Mouse (Mus musculus) MEL-GATA-1-ER (cell line): ENCODE data around the gene Dnajb5.
"Not testable (repeated sequence)": the region's sequence is repeated elsewhere in the genome, so short reads cannot be mapped to it uniquely, and the experiment has no call there.

Experiments used
- DNase-seq: peaks from one replicate; pipeline ENCODE4 v3.0.0-alpha.2; 2012; ENCODE audit warnings: low read depth; ENCODE audit errors: extremely low read depth

Dnajb5 gene

GRCm38 (mm10) chr4:42965039-42965719 is 15.6 kb downstream of the Dnajb5 start:
- peak; percentile 72 for DNase-seq

DNA sequence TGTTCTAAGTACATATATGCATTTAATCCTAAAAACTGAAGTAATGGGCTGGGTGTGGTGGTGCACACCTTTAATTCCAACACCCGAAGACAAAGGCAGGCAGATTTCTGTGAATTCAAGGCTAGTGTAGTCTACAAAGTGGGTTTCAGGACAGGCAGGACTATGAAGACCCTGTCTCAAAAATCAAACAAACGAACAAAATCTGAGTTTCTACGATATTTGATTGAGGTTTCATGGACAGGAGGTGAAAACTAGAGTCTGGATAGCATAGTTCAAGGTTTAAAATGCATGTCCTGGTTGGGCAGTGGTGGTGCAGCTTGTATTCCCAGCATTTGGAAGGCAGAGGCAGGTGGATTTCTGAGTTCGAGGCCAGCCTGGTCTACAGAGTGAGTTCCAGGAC is 19.7 kb downstream of the Dnajb5 start, which contains the start of gene 1700022I11Rik:
1700022I11Rik (plus strand) TSS at position 301 of the 400 bp plus-strand sequence.
- DNase-seq, result no peak

DNA sequence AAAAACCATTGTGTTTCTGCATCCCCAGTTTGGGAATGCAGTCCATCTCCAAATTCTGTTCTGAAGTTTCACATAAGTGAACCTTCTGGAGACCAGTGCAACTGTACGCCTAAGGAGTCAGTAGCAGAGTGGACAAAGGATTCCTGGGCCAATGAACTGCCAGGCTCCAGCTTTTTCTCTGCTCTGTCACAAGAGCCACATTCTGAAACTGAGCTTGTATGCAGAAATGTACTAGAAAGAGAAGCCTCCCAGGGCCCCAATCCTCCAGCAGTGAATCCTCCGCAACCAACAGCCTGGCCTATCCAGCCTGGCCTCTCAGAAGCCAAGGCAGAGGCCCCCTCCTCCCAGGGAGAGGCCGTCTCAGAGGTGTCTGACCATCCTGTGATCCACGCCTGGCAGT is 23.3 kb downstream of the Dnajb5 start:
- no peak for DNase-seq

GRCm38 (mm10) chr4:42973868-42974267 is 24.3 kb downstream of the Dnajb5 start:
- DNase-seq, result no peak

- no peak for DNase-seq
Measured at GRCm38 (mm10) chr4:42978062-42978461, 28.4 kb downstream of the Dnajb5 start.

- DNase-seq, result not testable (repeated sequence)
Measured at GRCm38 (mm10) chr4:42980467-42980866, 30.9 kb downstream of the Dnajb5 start.

- no peak for DNase-seq
Measured at GRCm38 (mm10) chr4:42988296-42988695, 38.7 kb downstream of the Dnajb5 start.

- no peak for DNase-seq
Measured at GRCm38 (mm10) chr4:42998022-42998421, 48.4 kb downstream of the Dnajb5 start.

DNA sequence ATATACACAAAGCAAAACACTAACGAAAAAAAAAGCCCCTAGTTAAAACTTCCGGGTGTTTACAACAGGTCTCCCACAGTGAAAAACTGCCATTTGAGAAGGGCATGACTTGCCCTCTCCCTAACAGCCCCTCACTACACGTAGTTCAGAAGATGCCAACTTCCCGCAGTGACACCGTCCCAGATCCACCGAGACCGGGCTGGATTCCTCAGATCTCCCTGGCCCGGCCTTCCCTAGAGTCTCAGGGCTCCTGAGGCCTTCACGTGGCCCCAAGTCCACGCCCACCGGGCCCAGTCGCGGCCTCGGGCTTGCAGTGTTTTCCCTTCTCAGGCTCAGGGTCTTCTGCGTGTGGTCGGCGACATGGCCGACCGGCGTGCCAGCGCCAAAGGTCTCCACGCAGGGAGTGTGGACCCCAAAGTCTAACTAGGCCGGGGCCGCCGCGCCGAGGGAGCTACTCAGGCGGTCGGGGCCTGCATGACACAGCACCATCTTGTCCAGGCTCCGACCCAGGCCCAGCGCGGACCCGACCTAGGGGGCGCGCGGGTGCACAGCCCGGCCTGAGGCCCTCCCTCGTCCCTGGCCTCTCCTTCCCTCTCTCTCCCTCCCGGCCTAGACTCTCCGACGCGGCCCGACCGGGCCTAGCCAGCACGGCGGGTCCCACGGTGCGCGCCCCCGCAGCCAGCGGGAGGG is 50.0 kb downstream of the Dnajb5 start:
- peak; percentile 62 for DNase-seq

DNA sequence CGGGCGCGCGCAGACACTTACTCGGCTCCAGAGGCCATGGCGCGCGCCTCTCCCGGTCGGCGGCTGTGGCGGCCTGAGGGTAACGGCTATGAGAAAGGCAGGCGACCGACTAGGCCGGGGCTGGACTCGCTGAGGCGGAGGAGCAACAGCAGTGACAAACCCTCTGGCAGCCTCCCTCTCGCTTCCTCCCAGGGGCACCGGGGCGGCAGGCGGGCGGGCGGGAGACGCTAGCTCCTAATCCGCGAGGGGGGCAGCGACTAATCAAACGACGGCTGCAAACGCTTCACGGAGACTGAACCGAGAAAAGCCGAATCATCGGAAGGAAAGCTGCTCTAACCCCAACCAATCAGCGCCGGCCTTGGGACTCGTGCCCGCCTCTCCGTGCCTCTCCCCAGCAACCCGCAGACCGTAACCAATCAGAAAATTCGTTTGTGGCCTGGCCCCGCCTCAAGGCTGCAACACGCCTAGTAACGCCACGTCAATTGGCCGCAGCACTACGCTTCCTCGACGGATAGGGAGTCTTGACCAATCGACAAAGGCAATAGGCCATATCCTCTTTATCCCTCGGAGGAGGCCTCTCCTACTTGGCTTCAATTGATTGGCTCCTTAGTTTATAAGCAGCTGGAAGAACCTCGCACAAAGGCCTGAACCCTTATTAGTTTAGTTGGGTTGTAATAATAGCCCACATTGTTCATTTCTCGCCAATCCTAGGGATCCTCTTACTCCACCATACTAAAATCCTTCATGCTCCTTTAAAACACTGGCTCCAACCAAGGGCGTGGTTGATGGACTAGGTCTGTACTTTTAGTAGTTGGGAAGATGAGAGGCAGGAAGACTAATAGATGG is 50.8 kb downstream of the Dnajb5 start, which contains the start of gene Vcp:
Vcp (minus strand) TSS at position 367 of the 846 bp plus-strand sequence.
- peak; percentile 99 for DNase-seq

DNA sequence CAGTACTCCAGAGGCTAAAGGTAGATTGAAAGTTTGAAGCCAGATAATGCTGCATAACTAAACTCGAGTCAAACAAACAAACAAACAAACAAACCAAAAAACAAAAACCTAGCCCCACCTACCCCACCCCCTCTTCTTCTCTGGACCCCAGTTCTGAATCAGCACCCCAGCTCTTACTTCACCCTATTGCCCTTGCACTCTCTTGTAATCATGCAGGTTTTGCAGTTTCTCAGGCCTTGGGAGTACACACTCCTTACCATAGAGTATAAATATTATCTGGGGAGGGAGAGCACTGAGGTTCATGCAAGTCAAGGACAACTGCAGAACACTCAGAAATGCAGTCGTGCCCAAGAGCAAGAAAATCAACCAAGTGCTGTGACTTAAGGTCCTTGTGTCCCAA is 51.7 kb downstream of the Dnajb5 start:
- no peak for DNase-seq

DNA sequence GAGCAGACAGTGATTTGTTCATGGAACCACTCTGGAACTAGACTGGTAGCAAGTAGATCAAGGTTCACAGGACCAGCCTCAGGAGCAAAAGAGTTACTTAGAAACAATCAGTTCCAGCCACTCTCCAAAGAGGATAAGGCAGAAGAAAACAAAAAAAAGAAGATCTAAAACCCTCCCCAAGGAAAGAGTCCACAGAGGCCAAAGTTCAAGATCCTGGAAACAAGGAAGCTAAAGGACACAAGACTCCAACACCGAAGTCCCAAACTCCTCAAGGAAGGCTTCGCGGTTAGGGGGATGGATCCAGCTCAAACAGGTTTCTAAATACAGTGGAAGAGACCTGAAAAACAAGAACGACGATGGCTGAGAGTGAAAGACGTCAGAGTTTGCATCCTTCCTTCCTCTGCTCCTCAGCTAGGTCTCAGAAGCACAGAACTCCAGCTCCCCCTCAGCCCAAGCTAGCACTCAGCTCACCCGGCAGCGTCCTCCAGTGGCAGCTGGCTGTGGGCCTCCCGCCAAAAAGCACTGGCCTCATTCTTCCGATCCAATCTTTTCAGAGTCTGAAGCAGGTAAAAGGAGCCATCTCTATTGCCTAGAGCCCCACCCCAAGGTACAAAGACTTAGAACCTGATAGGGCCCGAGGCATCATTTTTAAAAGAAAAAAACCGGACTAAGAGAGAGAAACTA is 53.3 kb downstream of the Dnajb5 start:
- no peak for DNase-seq

- DNase-seq, result no peak
Measured at GRCm38 (mm10) chr4:43004951-43005350, 55.3 kb downstream of the Dnajb5 start.

GRCm38 (mm10) chr4:43005765-43006164 is 56.2 kb downstream of the Dnajb5 start:
- DNase-seq, result peak; percentile 63
